Mouse (Mus musculus): ENCODE data around the gene Castor1. TPM values are rescaled to one million over a fixed set of nuclear protein-coding genes. Genes with fewer than 3 reads are reported as not detected.

The Castor1 gene
- polyA plus RNA-seq, 1 experiment, result not detected

DNA sequence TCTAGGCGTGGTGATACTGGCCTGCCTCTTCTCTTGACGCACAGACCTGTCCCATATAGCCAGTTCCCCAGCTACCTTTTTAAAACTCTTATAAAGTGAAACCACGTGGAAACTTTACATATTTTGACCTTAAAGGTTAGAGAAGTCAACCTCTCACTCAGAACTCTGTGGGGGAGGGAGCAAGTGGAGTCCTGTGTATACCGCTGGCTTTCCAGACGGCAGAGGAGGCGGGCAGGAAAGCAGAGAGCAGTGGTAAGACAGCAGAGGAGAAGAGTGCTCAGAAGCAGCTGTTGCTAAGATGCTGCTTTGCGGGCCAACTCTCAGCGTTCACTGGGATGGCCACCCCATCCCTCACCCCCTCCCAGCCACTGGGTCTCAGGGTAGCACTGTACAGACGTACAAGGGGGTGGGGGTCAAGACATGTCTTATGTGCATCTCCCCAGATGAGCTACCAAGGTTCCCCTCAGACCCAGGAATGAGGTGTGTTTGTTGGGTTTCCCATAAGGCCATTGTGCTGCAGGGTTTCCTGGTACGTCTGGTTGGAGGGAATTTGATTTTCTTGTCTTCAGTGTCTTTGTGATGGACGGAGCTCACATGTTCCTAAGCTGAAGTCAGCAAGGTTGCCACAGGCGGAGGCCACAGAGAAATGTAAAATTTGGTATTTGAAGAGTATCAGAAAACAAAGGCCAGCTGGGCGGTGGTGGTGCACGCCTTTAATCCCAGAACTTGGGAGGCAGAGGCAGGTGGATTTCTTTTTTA lies 29.4 kb downstream of the Castor1 start:
- Histone ChIP-seq H3K4me3 (ENCODE audit: insufficient read depth, low read depth, low read length) (no peak overlapping the region), H3K27ac (ENCODE audit: insufficient read depth, low read depth, low read length) (no peak overlapping the region), H3K4me1 (ENCODE audit: control insufficient read depth, insufficient read depth, low read length) (no peaks in the 10 kb centered on the region)
- 77% methylated on average over 14 of the region's 14 CpGs for WGBS
- TF ChIP-seq POLR2A (IDR thresholded peaks at IDR 0.05; ENCODE audit: insufficient read depth, low read depth, low read length) (no peak), CTCF (IDR thresholded peaks at IDR 0.05; ENCODE audit: insufficient read depth, low read depth, low read length) (no peak)

DNA sequence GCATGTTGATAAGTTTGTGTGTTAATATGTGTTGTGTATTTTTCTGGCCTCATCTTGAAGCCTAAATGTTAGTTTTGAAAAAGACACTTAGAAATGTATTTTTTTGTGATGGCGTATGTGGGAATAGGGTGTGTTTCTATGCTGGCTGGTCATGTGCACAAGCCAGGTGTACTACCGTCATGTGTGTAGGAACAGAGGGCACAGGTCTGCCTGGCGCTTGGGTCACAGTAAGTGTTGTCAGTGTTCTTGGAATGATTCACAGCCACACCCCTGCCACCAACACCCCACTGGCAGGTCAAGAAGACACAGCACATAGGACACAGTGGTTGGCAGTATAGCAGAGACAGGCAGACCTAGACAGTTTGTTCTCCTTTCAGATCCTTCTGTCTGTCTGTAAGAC lies 31.1 kb downstream of the Castor1 start:
- Histone ChIP-seq H3K27ac (ENCODE audit: insufficient read depth, low read depth, low read length) (no peak overlapping the region), H3K4me1 (ENCODE audit: control insufficient read depth, insufficient read depth, low read length) (no peaks in the 10 kb centered on the region), H3K4me3 (ENCODE audit: insufficient read depth, low read depth, low read length) (no peak overlapping the region)
- WGBS, result 99% methylated on average over 3 of the region's 3 CpGs
- TF ChIP-seq CTCF (IDR thresholded peaks at IDR 0.05; ENCODE audit: insufficient read depth, low read depth, low read length), result no peak
- TF ChIP-seq POLR2A (IDR thresholded peaks at IDR 0.05; ENCODE audit: insufficient read depth, low read depth, low read length), result no peak

DNA sequence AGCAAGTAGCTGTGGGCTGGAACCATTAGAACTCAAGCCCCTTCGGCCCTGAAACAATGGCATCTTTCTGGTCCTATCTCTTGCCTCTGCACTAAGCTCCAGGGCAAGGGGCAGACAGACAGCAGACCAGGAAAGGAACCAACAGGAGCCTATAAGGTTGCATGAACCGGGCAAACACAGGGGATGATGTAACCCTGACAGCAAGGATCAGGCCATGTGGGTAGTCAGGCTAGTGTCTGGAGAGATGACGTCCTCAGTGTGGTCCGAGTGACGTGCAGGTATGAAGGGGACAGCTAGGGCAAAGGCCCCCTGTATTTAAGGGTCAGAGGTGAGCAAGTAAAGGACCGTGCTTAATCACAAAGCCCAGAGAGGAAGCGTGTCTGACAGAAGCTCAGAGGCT lies 32.3 kb downstream of the Castor1 start:
- no peak for TF ChIP-seq CTCF (IDR thresholded peaks at IDR 0.05; ENCODE audit: insufficient read depth, low read depth, low read length)
- no peak for TF ChIP-seq POLR2A (IDR thresholded peaks at IDR 0.05; ENCODE audit: insufficient read depth, low read depth, low read length)
- H3K27ac ChIP-seq (ENCODE audit: insufficient read depth, low read depth, low read length), result no peak overlapping the region
- no peak overlapping the region for H3K4me3 ChIP-seq (ENCODE audit: insufficient read depth, low read depth, low read length)
- H3K4me1 ChIP-seq (ENCODE audit: control insufficient read depth, insufficient read depth, low read length), result no peaks in the 10 kb centered on the region
- whole genome bisulfite sequencing, result 90% methylated on average over 7 of the region's 7 CpGs

DNA sequence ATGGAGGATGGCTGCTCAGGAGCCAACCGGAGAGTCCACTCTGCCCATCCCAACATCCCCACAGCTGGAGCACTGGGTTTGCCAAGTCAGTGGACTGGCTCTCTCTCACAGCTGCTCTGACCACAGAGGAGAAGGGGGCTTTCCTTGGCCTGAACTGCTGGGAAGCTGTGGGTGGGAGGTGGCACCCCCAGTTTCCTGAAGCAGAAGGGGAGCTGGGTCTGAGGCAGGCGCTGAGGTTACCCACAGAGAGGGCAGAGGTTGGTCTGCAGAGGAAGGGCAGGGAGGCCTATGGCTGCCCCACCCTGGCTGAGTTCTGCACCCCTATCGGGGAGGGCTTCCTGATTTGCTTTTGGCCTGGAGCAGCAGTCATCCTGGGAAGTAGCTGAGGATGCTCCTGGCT lies 33.4 kb downstream of the Castor1 start:
- 77% methylated on average over 3 of the region's 3 CpGs for WGBS
- Histone ChIP-seq H3K4me1 (ENCODE audit: control insufficient read depth, insufficient read depth, low read length) (no peaks in the 10 kb centered on the region), H3K4me3 (ENCODE audit: insufficient read depth, low read depth, low read length) (no peak overlapping the region), H3K27ac (ENCODE audit: insufficient read depth, low read depth, low read length) (no peak overlapping the region)
- TF ChIP-seq CTCF (IDR thresholded peaks at IDR 0.05; ENCODE audit: insufficient read depth, low read depth, low read length), result no peak
- TF ChIP-seq POLR2A (IDR thresholded peaks at IDR 0.05; ENCODE audit: insufficient read depth, low read depth, low read length), result no peak

DNA sequence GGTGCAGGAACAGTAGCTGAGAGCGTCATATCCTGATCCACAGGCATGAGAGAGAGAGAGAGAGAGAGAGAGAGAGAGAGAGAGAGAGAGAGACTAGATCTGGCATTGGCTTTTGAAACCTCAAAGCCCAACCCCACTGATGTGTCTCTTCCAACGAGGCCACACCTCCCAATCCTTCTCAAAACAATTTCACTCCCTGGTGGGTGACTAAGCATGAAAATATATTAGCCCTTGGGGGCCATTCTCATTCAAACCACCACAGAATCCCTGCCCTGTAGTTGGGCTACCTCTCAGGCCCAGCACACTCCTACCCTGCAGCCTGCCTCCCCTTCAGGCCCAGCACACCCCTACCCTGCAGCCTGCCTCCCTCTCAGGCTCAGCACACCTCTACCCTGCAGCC lies 34.9 kb downstream of the Castor1 start:
- TF ChIP-seq CTCF (IDR thresholded peaks at IDR 0.05; ENCODE audit: insufficient read depth, low read depth, low read length), result no peak
- TF ChIP-seq POLR2A (IDR thresholded peaks at IDR 0.05; ENCODE audit: insufficient read depth, low read depth, low read length), result no peak
- Histone ChIP-seq H3K27ac (ENCODE audit: insufficient read depth, low read depth, low read length) (no peak overlapping the region), H3K4me1 (ENCODE audit: control insufficient read depth, insufficient read depth, low read length) (no peaks in the 10 kb centered on the region), H3K4me3 (ENCODE audit: insufficient read depth, low read depth, low read length) (no peak overlapping the region)
- WGBS, result 69% methylated on average over 2 of the region's 2 CpGs

DNA sequence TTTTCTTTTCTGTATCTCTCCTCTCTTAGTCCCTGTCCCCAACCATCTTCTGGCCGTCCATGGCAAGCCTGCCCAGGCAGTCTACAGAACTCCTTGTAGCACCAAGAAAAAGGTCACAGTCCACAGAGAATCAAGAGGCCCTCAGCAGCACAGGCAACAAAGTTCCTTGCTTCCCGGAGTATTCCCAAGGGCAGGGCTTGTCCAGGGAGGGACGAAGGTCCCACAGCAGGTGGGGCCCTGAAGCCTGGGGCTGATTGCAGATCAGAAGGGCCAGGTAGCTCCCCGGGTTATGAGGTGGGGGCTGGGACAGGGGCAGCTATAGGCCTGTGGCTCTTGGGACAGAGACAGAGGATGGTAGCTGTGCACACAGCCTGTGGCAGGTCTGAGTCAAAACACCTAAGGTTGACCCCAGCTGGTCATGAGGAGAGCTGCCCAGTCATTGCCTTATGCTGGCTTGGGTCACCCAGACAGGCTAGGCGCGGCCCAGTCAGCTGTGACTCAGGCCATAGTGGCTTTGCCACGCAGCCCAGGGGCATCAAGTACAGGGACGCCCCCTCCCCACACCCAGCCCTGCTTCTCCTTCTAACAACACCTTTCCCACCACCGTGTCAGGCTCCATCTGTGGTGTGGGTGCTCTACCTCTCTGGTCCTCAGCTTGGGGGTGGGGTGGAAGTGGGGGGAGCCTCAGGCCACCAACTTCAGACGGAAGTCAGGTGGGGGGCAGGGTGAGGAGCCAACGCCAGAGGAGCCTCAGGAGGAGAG lies 39.0 kb downstream of the Castor1 start, which contains the start of gene Lif:
Lif (plus strand) TSS at position 712 of the 762 bp plus-strand sequence.
- TF ChIP-seq CTCF (IDR thresholded peaks at IDR 0.05; ENCODE audit: insufficient read depth, low read depth, low read length) (no peak), POLR2A (IDR thresholded peaks at IDR 0.05; ENCODE audit: insufficient read depth, low read depth, low read length) (no peak)
- H3K27ac ChIP-seq (ENCODE audit: insufficient read depth, low read depth, low read length), result no peak within 1 kb of the TSS
- no peak within 1 kb of the TSS for H3K4me3 ChIP-seq (ENCODE audit: insufficient read depth, low read depth, low read length)
- 75% methylated on average over 11 of the region's 11 CpGs for WGBS
- H3K4me1 ChIP-seq (ENCODE audit: control insufficient read depth, insufficient read depth, low read length), result peaks cover 22% of the 10 kb centered on the region

DNA sequence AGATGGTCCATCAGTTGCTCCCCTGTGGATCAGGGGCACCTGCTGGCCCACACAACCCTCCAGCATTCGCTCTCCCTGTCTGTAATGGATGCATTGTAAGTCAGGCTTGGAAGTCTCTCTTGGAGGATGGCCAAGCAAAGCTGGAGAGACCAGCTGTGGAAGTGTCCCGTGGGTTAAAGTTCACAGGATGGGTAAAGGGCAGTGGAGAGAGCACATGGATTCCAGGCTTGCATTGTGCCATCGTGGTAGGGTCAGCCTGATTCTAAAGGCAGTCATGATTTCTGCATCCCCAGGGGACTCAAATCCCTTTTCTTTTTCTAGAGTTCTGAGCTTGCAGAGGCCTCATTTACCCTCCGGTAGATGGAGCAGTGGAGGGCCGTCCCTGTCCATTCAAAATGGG lies 39.7 kb downstream of the Castor1 start:
- Histone ChIP-seq H3K4me3 (ENCODE audit: insufficient read depth, low read depth, low read length) (no peak overlapping the region), H3K4me1 (ENCODE audit: control insufficient read depth, insufficient read depth, low read length) (peaks cover 27% of the 10 kb centered on the region), H3K27ac (ENCODE audit: insufficient read depth, low read depth, low read length) (no peak overlapping the region)
- WGBS, result 53% methylated on average over 5 of the region's 5 CpGs
- no peak for TF ChIP-seq POLR2A (IDR thresholded peaks at IDR 0.05; ENCODE audit: insufficient read depth, low read depth, low read length)
- no peak for TF ChIP-seq CTCF (IDR thresholded peaks at IDR 0.05; ENCODE audit: insufficient read depth, low read depth, low read length)

DNA sequence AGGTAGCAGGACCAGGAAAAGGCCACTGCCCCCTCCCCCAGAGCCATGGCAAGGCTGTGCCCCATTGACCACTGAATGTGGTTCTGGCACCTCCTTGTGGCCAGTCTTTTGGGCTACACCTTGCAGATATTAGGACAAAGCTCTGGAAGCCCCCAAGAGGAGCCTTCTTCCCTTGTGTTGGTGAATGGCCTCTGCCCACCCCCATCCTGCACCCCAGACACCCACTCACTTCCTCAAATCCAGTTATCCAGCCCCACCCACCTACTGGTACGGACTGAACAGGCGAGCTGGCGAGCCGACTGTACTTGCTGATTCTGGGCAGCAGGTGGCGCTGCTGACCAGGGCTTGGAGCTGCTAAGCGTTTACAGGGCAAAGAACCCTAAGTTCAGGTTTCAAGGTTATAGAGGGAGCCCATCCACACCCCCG lies 40.6 kb downstream of the Castor1 start:
- under 1% methylated on average over 7 of the region's 7 CpGs for WGBS
- Histone ChIP-seq H3K4me1 (ENCODE audit: control insufficient read depth, insufficient read depth, low read length) (peaks cover 27% of the 10 kb centered on the region), H3K4me3 (ENCODE audit: insufficient read depth, low read depth, low read length) (no peak overlapping the region), H3K27ac (ENCODE audit: insufficient read depth, low read depth, low read length) (no peak overlapping the region)
- peak; percentile 99 for TF ChIP-seq CTCF (IDR thresholded peaks at IDR 0.05; ENCODE audit: insufficient read depth, low read depth, low read length)
- TF ChIP-seq POLR2A (IDR thresholded peaks at IDR 0.05; ENCODE audit: insufficient read depth, low read depth, low read length), result no peak
